Mouse (Mus musculus) heart, embryonic 12.5 days (tissue): ENCODE measurements around the gene Rcor2. TPM values are rescaled to one million over a fixed set of nuclear protein-coding genes. Genes with fewer than 3 reads are reported as not detected.

Experiments used
- ATAC-seq: fragments of 200-750 bp; cut with Nextera tagmentation; 2 replicates; pipeline ENCODE4 v1.8.0; 2017; ENCODE audit warnings: moderate TSS enrichment, moderate library complexity; ENCODE audit not compliant: insufficient number of reproducible peaks, low FRiP score
- H3K27ac ChIP-seq: fragments of 300-500 bp; sonication (generic); 2 replicates; pipeline ENCODE4 v1.5.1; 2016; ENCODE audit warnings: mild to moderate bottlenecking, moderate library complexity; ENCODE audit not compliant: poor library complexity, severe bottlenecking
- H3K27me3 ChIP-seq: fragments of 300-500 bp; sonication (generic); replicated peaks from 2 replicates; pipeline ENCODE4 v1.6.1; 2016; ENCODE audit warnings: mild to moderate bottlenecking, moderate library complexity
- H3K36me3 ChIP-seq: fragments of 300-500 bp; sonication (generic); 2 replicates; pipeline ENCODE4 v1.6.1; 2016; ENCODE audit warnings: mild to moderate bottlenecking, moderate library complexity
- H3K4me1 ChIP-seq: fragments of 300-500 bp; sonication (generic); replicated peaks from 2 replicates; pipeline ENCODE4 v1.6.1; 2016; ENCODE audit warnings: mild to moderate bottlenecking
- H3K4me2 ChIP-seq: fragments of 300-500 bp; sonication (generic); 2 replicates; pipeline ENCODE4 v1.6.1; 2016; ENCODE audit warnings: mild to moderate bottlenecking, moderate library complexity
- H3K4me3 ChIP-seq: fragments of 300-500 bp; sonication (generic); 2 replicates; pipeline ENCODE4 v1.5.1; 2016; ENCODE audit warnings: mild to moderate bottlenecking
- H3K9ac ChIP-seq: fragments of 300-500 bp; sonication (generic); 2 replicates; pipeline ENCODE4 v1.6.1; 2016; ENCODE audit warnings: mild to moderate bottlenecking, moderate library complexity
- H3K9me3 ChIP-seq: fragments of 300-500 bp; sonication (generic); replicated peaks from 2 replicates; pipeline ENCODE4 v1.6.1; 2016; ENCODE audit warnings: mild to moderate bottlenecking, moderate library complexity
- WGBS: fragments of 180-500 bp; shearing (Covaris S2); methylation state at CpG from one replicate; pipeline ENCODE4 v1.1.7; 2016; 5-methylcytosine and 5-hydroxymethylcytosine counted together
- polyA plus RNA-seq: library from polyadenylated mRNA; unstranded; fragments of >200 nt; fragmentation: Nextera tagmentation; extraction: Ambion mirVana; gene quantifications from 2 replicates; pipeline ENCODE4 v1.2.1, GENCODE M21; 2016

Gene Rcor2
- polyA plus RNA-seq, 1 experiment from 2014 or later, result 16.3 TPM

DNA sequence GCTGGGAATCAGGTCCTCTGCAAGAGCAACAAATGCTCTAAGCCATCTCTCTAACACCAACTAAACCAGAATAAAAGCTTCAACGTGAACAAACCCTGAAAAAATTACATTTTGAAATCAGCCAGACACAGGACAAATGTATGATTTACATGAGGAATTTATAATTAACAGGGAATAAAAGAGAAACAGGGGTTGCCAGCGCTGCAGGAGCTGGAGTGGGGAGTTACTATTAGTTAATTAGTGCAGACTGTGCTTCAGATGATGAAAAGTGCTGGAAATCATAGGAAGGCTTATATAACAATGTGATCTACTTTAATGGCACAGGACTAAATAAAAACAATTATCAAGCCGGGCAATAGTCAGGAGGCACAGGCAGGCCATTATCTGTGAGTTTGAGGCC lies 54.3 kb downstream of the Rcor2 start:
- Histone ChIP-seq H3K27me3 (no peaks in the 10 kb centered on the region), H3K9me3 (no peaks in the 10 kb centered on the region), H3K4me2 (no peak overlapping the region), H3K4me3 (no peak overlapping the region), H3K36me3 (no peaks in the 10 kb centered on the region), H3K27ac (no peak overlapping the region), H3K4me1 (no peaks in the 10 kb centered on the region; the same call in 1 of the 2 replicates), H3K9ac (no peak overlapping the region)
- WGBS, result 86% methylated on average over 3 of the region's 3 CpGs
- ATAC-seq, result no peak

Other genes starting within 250 kb of the Rcor2 start
- gene Fermt3, start 247.9 kb upstream of the Rcor2 start, polyA plus RNA-seq, result 9.3 and 11.7 TPM in 2 replicates
- gene Stip1, start 227.4 kb upstream of the Rcor2 start, polyA plus RNA-seq, result 228 and 236 TPM in 2 replicates
- gene Macrod1, start 210.5 kb upstream of the Rcor2 start, polyA plus RNA-seq, result 29.0 and 30.0 TPM in 2 replicates
- 0.81 and 0.87 TPM in 2 replicates for gene Flrt1, start 161.6 kb upstream of the Rcor2 start, polyA plus RNA-seq
- gene Otub1, start 61.0 kb upstream of the Rcor2 start, polyA plus RNA-seq, result 151 and 154 TPM in 2 replicates
- 2,134 and 2,138 TPM in 2 replicates for gene Cox8a, start 49.7 kb upstream of the Rcor2 start, polyA plus RNA-seq
- 64.1 and 66.3 TPM in 2 replicates for gene Naa40, start 26.1 kb upstream of the Rcor2 start, polyA plus RNA-seq
- 40.8 and 49.3 TPM in 2 replicates for gene Mark2, start 74.5 kb downstream of the Rcor2 start, polyA plus RNA-seq
- 23.5 and 26.4 TPM in 2 replicates for gene Spindoc, start 115.7 kb downstream of the Rcor2 start, polyA plus RNA-seq
- gene 2700081O15Rik, start 150.3 kb downstream of the Rcor2 start, polyA plus RNA-seq, result 4.6 and 5.3 TPM in 2 replicates
- 158 TPM in 2 replicates for gene Rtn3, start 216.0 kb downstream of the Rcor2 start, polyA plus RNA-seq
- gene Atl3, start 226.7 kb downstream of the Rcor2 start, polyA plus RNA-seq, result 10.3 and 11.7 TPM in 2 replicates